Mouse (Mus musculus) C2C12 (cell line): ENCODE results near the gene Gxylt1. TPM values are rescaled to one million over a fixed set of nuclear protein-coding genes. Genes with fewer than 3 reads are reported as not detected.
"Not testable (repeated sequence)": the region's sequence is repeated elsewhere in the genome, so short reads cannot be mapped to it uniquely, and the experiment has no call there.

ENCODE experiments used
- H3K27me3 ChIP-seq: one replicate; pipeline ENCODE4 v1.6.1; 2011; ENCODE audit not compliant: control insufficient read depth, insufficient read depth, insufficient read length
- H3K36me3 ChIP-seq: one replicate; pipeline ENCODE4 v1.6.1; 2011; ENCODE audit not compliant: control insufficient read depth, insufficient read depth
- H3K4me3 ChIP-seq: one replicate; pipeline ENCODE4 v1.5.1; 2011; ENCODE audit warnings: mild to moderate bottlenecking, control low read depth; ENCODE audit not compliant: poor library complexity, insufficient read depth, severe bottlenecking
- H3K79me2 ChIP-seq: one replicate; pipeline ENCODE4 v1.6.1; 2011; ENCODE audit not compliant: control insufficient read depth, insufficient read depth
- H3K79me3 ChIP-seq: one replicate; pipeline ENCODE4 v1.6.1; 2011; ENCODE audit warnings: low read depth, control low read depth
- H3ac ChIP-seq: one replicate; pipeline ENCODE3; 2011; ENCODE audit warnings: low read depth; ENCODE audit not compliant: control insufficient read depth, insufficient read length
- CEBPB ChIP-seq: IDR thresholded peaks from one replicate; pipeline ENCODE4 v1.6.1; 2011; ENCODE audit warnings: low read depth, mild to moderate bottlenecking, control low read depth, moderate library complexity
- CTCF ChIP-seq: IDR thresholded peaks from one replicate; pipeline ENCODE4 v1.5.1; 2011; ENCODE audit not compliant: control insufficient read depth, insufficient read depth, insufficient read length
- FOSL1 ChIP-seq: IDR thresholded peaks from one replicate; pipeline ENCODE4 v1.8.0; 2011; ENCODE audit warnings: mild to moderate bottlenecking, low read length; ENCODE audit not compliant: poor library complexity, insufficient read depth, severe bottlenecking
- MAX ChIP-seq: IDR thresholded peaks from one replicate; pipeline ENCODE4 v1.6.1; 2011; ENCODE audit warnings: mild to moderate bottlenecking, control low read depth
- MYOD1 ChIP-seq: IDR thresholded peaks from one replicate; pipeline ENCODE4 v1.6.1; 2011; ENCODE audit warnings: low read depth; ENCODE audit not compliant: control insufficient read depth, insufficient read length
- MYOG ChIP-seq: IDR thresholded peaks from one replicate; pipeline ENCODE4 v1.6.1; 2011; ENCODE audit not compliant: control insufficient read depth, insufficient read length; ENCODE audit errors: extremely low read depth
- USF1 ChIP-seq: IDR thresholded peaks from one replicate; pipeline ENCODE4 v1.6.1; 2011; ENCODE audit warnings: low read depth, mild to moderate bottlenecking, control low read depth, moderate library complexity
- long read RNA-seq, 2 experiments: library from polyadenylated mRNA; unstranded; transcript quantifications; one replicate each; pipeline ENCODE4 v2.0.0; 2019 to 2020
- polyA plus RNA-seq: library from polyadenylated mRNA; unstranded; fragments of >200 nt; fragmentation: generic; extraction: Trizol; gene quantifications from one replicate; pipeline ENCODE4 v1.2.1, GENCODE M21; 2012; ENCODE audit warnings: missing spikeins

Gene Gxylt1
- polyA plus RNA-seq: 7.7 TPM
- long read RNA-seq, experiment 1, partial matches to known transcripts: 1 of 5 reads
- long read RNA-seq, experiment 1, other reads (novel, unspliced or antisense): 4 of 5 reads
- long read RNA-seq, experiment 2, full-length matches to known transcripts: 11 of 20 reads
- long read RNA-seq, experiment 2, partial matches to known transcripts: 3 of 20 reads
- long read RNA-seq, experiment 2, other reads (novel, unspliced or antisense): 6 of 20 reads

DNA sequence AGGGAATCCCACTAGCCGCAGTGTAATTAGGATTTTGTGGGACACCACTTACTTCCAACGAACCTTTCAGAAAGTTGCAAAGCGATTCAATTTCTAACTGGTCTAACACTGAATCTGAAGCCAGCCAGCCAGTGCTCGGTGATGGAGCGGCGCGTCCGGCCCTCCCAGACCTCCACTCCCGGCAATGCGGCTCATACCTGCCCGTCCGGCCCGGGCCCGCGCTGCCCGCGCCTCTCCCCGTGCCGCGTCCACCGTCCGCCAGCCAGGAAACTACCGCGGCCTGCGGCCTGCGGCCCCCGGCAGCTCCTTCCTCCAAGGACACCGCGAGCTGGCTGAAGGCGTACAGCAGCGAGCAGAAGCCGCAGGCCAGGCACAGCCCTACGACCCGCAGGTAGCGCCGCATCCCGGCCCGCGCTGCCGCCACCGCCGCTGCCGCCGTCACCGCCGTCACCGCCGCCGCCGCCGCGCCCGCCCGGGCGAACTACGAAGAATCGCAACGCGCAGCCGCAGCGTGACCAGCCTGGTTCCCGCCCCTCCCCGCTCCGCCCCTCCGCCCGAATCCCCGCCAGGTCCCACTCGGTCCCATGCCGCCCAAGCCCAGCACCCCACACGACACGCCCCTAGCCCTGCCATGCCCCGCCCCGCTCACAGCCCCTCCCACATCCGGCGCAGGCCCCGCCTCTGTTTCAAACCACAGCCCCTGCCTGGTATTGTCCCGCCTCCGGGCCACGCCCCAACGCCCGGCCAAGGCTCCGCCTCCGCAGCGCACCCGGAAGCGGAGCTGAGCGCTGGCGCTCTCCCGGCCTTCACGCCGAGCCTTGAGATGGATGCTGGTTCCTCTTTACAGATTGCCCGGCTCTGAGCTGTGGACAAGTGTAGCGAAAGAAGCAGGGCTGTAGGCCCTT is at the start of gene Gxylt1:
Gene Gxylt1, minus strand, starts transcription at position 501 of the 905 bp plus-strand sequence.
- peaks cover 6% of the 10 kb centered on the region for H3K36me3 ChIP-seq
- H3ac ChIP-seq: peak within 1 kb of the TSS; percentile 93
- H3K4me3 ChIP-seq: peak within 1 kb of the TSS; percentile 77
- TF ChIP-seq MAX: peak; percentile 54
- no peak for TF ChIP-seq MYOG
- no peaks in the 10 kb centered on the region for H3K27me3 ChIP-seq
- peaks cover 49% of the 10 kb centered on the region for H3K79me2 ChIP-seq
- peaks cover 44% of the 10 kb centered on the region for H3K79me3 ChIP-seq

DNA sequence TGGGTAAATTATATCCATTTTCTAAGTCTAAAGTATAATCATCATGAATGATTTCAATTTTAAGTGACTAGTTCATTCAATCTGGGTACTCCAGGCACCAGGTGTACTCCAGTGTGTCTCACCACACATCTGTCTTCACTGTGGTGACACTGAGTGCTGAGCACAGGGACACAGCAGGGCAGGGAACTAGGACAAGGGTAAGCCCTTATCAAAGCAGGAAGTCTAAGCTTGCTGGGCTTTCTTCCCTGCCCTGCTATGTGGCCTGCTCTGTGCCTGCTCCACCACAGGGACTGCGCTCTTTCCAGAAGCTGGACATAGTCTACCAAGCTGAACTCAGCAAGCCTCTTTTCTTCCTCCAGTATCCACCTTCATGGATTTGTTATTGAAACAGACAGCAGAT is 43.8 kb upstream of the Gxylt1 start:
- peaks cover 85% of the 10 kb centered on the region for H3K79me2 ChIP-seq

DNA sequence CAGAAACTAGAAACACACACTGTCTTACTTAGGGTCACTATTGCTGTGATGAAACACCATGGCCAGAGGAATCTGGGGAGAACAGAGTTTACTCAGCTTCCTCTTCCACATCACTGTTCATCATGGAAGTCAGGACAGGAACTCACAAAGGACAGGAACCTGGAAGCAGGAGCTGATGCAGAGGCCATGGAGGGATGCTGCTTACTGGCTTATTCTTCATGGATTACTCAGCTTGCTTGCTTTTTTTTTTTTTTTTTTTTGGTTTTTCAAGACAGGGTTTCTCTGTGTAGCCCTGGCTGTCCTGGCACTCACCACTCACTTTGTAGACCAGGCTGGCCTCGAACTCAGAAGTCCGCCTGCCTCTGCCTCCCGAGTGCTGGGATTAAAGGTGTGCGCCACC is 35.3 kb upstream of the Gxylt1 start:
- not testable (repeated sequence) for H3K27me3 ChIP-seq, H3ac ChIP-seq, H3K4me3 ChIP-seq, H3K36me3 ChIP-seq
- Histone ChIP-seq H3K79me2 (peaks cover 88% of the 10 kb centered on the region), H3K79me3 (peaks cover 20% of the 10 kb centered on the region)

More for the DNA sequence above, 43.8 kb upstream of the Gxylt1 start:
- Histone ChIP-seq H3K27me3 (no peaks in the 10 kb centered on the region), H3ac (no peak overlapping the region), H3K36me3 (peaks cover 8% of the 10 kb centered on the region), H3K4me3 (no peak overlapping the region), H3K79me3 (peaks cover 43% of the 10 kb centered on the region)
- no peak for TF ChIP-seq FOSL1
- TF ChIP-seq CTCF: no peak
- no peak for TF ChIP-seq MYOG
- TF ChIP-seq MAX: no peak
- TF ChIP-seq MYOD1: no peak
- no peak for TF ChIP-seq CEBPB
- TF ChIP-seq USF1: no peak

DNA sequence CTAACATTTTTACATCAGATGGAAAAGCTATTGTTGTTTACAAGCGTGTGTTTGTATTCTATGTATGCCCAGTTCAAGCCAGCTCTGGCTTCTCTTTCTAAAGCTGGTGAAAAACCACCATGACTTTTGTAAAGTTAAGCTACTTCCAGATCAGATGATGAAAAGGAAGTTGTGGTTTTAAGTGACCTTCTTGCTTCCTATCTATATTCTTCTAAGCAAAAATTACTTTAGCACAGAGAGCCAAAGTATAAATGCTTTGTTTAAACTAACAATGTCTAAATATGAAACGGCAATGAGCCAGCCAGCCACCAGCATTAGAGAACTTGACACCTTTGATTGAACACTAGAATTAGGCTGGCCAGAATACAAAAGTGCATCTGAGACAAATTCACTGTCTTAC is 23.2 kb upstream of the Gxylt1 start:
- Histone ChIP-seq H3K79me3 (peaks cover 12% of the 10 kb centered on the region), H3ac (no peak overlapping the region), H3K4me3 (no peak overlapping the region), H3K79me2 (peaks cover 76% of the 10 kb centered on the region), H3K27me3 (no peaks in the 10 kb centered on the region), H3K36me3 (no peaks in the 10 kb centered on the region)
- TF ChIP-seq CEBPB: no peak
- TF ChIP-seq FOSL1: no peak
- TF ChIP-seq MYOG: no peak
- no peak for TF ChIP-seq MAX
- TF ChIP-seq CTCF: no peak
- no peak for TF ChIP-seq USF1
- TF ChIP-seq MYOD1: no peak

DNA sequence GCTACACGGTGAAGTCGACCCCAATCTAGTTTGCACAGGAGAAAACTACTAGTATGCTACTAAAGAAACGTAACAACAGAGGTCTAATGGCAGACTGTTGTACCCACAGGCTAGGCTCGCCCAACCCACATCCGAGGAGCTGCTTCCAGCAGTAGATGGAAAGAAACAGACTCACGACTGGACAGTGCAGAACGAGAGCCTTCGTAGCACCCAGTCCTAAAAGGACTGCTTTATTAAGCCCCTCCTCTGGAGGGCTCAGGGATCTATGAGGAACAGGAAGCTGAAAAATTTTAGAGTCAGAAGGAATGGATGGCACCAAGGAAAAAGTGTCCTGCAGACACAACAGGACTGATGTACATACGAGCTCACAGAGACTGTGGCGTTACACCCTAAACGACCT is 19.5 kb upstream of the Gxylt1 start:
- H3K36me3 ChIP-seq: peaks cover 8% of the 10 kb centered on the region
- no peak overlapping the region for H3ac ChIP-seq
- no peak overlapping the region for H3K4me3 ChIP-seq
- peaks cover 58% of the 10 kb centered on the region for H3K79me2 ChIP-seq
- TF ChIP-seq CEBPB (no peak), CTCF (no peak), MAX (no peak), FOSL1 (no peak), USF1 (no peak), MYOD1 (no peak), MYOG (no peak)
- H3K79me3 ChIP-seq: peaks cover 9% of the 10 kb centered on the region
- H3K27me3 ChIP-seq: no peaks in the 10 kb centered on the region

DNA sequence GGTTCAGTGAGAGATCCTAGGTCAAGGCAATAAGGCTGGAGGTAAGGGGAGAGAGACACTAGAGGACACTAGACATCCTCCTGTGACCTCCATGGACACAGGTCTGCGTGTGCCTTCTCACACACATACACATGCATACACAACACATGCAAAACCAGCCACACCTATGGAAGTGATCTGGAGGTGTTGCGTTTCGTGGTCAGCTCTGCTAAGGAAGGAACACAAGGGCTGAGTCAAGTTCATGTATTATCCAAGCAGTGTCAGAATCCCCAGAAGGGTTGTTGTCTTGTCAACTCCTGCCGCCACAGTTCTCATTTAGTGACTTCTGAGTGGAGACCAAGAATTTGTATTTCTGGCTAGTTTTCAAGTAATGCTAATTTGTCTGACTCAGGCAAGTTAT is 13.3 kb upstream of the Gxylt1 start:
- no peaks in the 10 kb centered on the region for H3K27me3 ChIP-seq
- H3ac ChIP-seq: no peak overlapping the region
- no peaks in the 10 kb centered on the region for H3K79me3 ChIP-seq
- TF ChIP-seq MYOD1: no peak
- TF ChIP-seq MYOG: no peak
- no peak for TF ChIP-seq CEBPB
- TF ChIP-seq MAX: no peak
- no peak for TF ChIP-seq CTCF
- TF ChIP-seq FOSL1: no peak
- TF ChIP-seq USF1: no peak
- no peak overlapping the region for H3K4me3 ChIP-seq
- H3K79me2 ChIP-seq: peaks cover 16% of the 10 kb centered on the region
- H3K36me3 ChIP-seq: peaks cover 34% of the 10 kb centered on the region
